Mouse (Mus musculus): ENCODE measurements around the gene Arhgef17. TPM values are rescaled to one million over a fixed set of nuclear protein-coding genes. Genes with fewer than 3 reads are reported as not detected.

The Arhgef17 gene
- polyA plus RNA-seq, 1 experiment: 30.3 TPM

GRCm38 (mm10) chr7:100893249-100894056 lies 38.5 kb downstream of the Arhgef17 start:
- DNase-seq (ENCODE audit: low read depth): peak; percentile 66
- TF ChIP-seq CTCF (IDR thresholded peaks at IDR 0.05; ENCODE audit: borderline replicate concordance, extremely low read depth, insufficient read depth, insufficient read length): no peak
- no peak for TF ChIP-seq POLR2A (IDR thresholded peaks at IDR 0.05; ENCODE audit: borderline replicate concordance, extremely low read depth, insufficient read depth, insufficient read length, poor library complexity, severe bottlenecking)

GRCm38 (mm10) chr7:100886535-100886934 lies 45.4 kb downstream of the Arhgef17 start:
- TF ChIP-seq POLR2A (IDR thresholded peaks at IDR 0.05; ENCODE audit: borderline replicate concordance, extremely low read depth, insufficient read depth, insufficient read length, poor library complexity, severe bottlenecking) (no peak), CTCF (IDR thresholded peaks at IDR 0.05; ENCODE audit: borderline replicate concordance, extremely low read depth, insufficient read depth, insufficient read length) (peak; percentile 88)

GRCm38 (mm10) chr7:100884460-100884859 lies 47.4 kb downstream of the Arhgef17 start:
- no peak for TF ChIP-seq CTCF (IDR thresholded peaks at IDR 0.05; ENCODE audit: borderline replicate concordance, extremely low read depth, insufficient read depth, insufficient read length)
- no peak for TF ChIP-seq POLR2A (IDR thresholded peaks at IDR 0.05; ENCODE audit: borderline replicate concordance, extremely low read depth, insufficient read depth, insufficient read length, poor library complexity, severe bottlenecking)
- no peak for DNase-seq (ENCODE audit: low read depth)

More at GRCm38 (mm10) chr7:100886535-100886934, 45.4 kb downstream of the Arhgef17 start:
- DNase-seq (ENCODE audit: low read depth): peak; percentile 72

- TF ChIP-seq CTCF (IDR thresholded peaks at IDR 0.05; ENCODE audit: borderline replicate concordance, extremely low read depth, insufficient read depth, insufficient read length): no peak
- no peak for TF ChIP-seq POLR2A (IDR thresholded peaks at IDR 0.05; ENCODE audit: borderline replicate concordance, extremely low read depth, insufficient read depth, insufficient read length, poor library complexity, severe bottlenecking)
- no peak for DNase-seq (ENCODE audit: low read depth)
Measured at GRCm38 (mm10) chr7:100881950-100882349, 50.0 kb downstream of the Arhgef17 start.

- TF ChIP-seq POLR2A (IDR thresholded peaks at IDR 0.05; ENCODE audit: borderline replicate concordance, extremely low read depth, insufficient read depth, insufficient read length, poor library complexity, severe bottlenecking) (no peak), CTCF (IDR thresholded peaks at IDR 0.05; ENCODE audit: borderline replicate concordance, extremely low read depth, insufficient read depth, insufficient read length) (no peak)
- no peak for DNase-seq (ENCODE audit: low read depth)
Measured at GRCm38 (mm10) chr7:100881531-100881930, 50.4 kb downstream of the Arhgef17 start.

- DNase-seq (ENCODE audit: low read depth): peak; percentile 55
Measured at GRCm38 (mm10) chr7:100879595-100879994, 52.3 kb downstream of the Arhgef17 start.

GRCm38 (mm10) chr7:100876771-100877170 lies 55.1 kb downstream of the Arhgef17 start:
- TF ChIP-seq POLR2A (IDR thresholded peaks at IDR 0.05; ENCODE audit: borderline replicate concordance, extremely low read depth, insufficient read depth, insufficient read length, poor library complexity, severe bottlenecking): no peak
- TF ChIP-seq CTCF (IDR thresholded peaks at IDR 0.05; ENCODE audit: borderline replicate concordance, extremely low read depth, insufficient read depth, insufficient read length): no peak
- DNase-seq (ENCODE audit: low read depth): no peak

More at GRCm38 (mm10) chr7:100879595-100879994, 52.3 kb downstream of the Arhgef17 start:
- TF ChIP-seq POLR2A (IDR thresholded peaks at IDR 0.05; ENCODE audit: borderline replicate concordance, extremely low read depth, insufficient read depth, insufficient read length, poor library complexity, severe bottlenecking) (no peak), CTCF (IDR thresholded peaks at IDR 0.05; ENCODE audit: borderline replicate concordance, extremely low read depth, insufficient read depth, insufficient read length) (peak; percentile 57)

GRCm38 (mm10) chr7:100876293-100876692 lies 55.6 kb downstream of the Arhgef17 start:
- no peak for DNase-seq (ENCODE audit: low read depth)
- TF ChIP-seq CTCF (IDR thresholded peaks at IDR 0.05; ENCODE audit: borderline replicate concordance, extremely low read depth, insufficient read depth, insufficient read length): no peak
- TF ChIP-seq POLR2A (IDR thresholded peaks at IDR 0.05; ENCODE audit: borderline replicate concordance, extremely low read depth, insufficient read depth, insufficient read length, poor library complexity, severe bottlenecking): no peak

GRCm38 (mm10) chr7:100875822-100876221 lies 56.1 kb downstream of the Arhgef17 start:
- DNase-seq (ENCODE audit: low read depth): no peak
- TF ChIP-seq CTCF (IDR thresholded peaks at IDR 0.05; ENCODE audit: borderline replicate concordance, extremely low read depth, insufficient read depth, insufficient read length) (no peak), POLR2A (IDR thresholded peaks at IDR 0.05; ENCODE audit: borderline replicate concordance, extremely low read depth, insufficient read depth, insufficient read length, poor library complexity, severe bottlenecking) (no peak)

GRCm38 (mm10) chr7:100873197-100873596 lies 58.7 kb downstream of the Arhgef17 start:
- TF ChIP-seq POLR2A (IDR thresholded peaks at IDR 0.05; ENCODE audit: borderline replicate concordance, extremely low read depth, insufficient read depth, insufficient read length, poor library complexity, severe bottlenecking) (no peak), CTCF (IDR thresholded peaks at IDR 0.05; ENCODE audit: borderline replicate concordance, extremely low read depth, insufficient read depth, insufficient read length) (no peak)
- no peak for DNase-seq (ENCODE audit: low read depth)

GRCm38 (mm10) chr7:100871892-100872291 lies 60.0 kb downstream of the Arhgef17 start:
- no peak for TF ChIP-seq CTCF (IDR thresholded peaks at IDR 0.05; ENCODE audit: borderline replicate concordance, extremely low read depth, insufficient read depth, insufficient read length)
- no peak for TF ChIP-seq POLR2A (IDR thresholded peaks at IDR 0.05; ENCODE audit: borderline replicate concordance, extremely low read depth, insufficient read depth, insufficient read length, poor library complexity, severe bottlenecking)
- no peak for DNase-seq (ENCODE audit: low read depth)

- DNase-seq (ENCODE audit: low read depth): no peak
- TF ChIP-seq POLR2A (IDR thresholded peaks at IDR 0.05; ENCODE audit: borderline replicate concordance, extremely low read depth, insufficient read depth, insufficient read length, poor library complexity, severe bottlenecking): no peak
- no peak for TF ChIP-seq CTCF (IDR thresholded peaks at IDR 0.05; ENCODE audit: borderline replicate concordance, extremely low read depth, insufficient read depth, insufficient read length)
Measured at GRCm38 (mm10) chr7:100871355-100871754, 60.6 kb downstream of the Arhgef17 start.

Measured in brain, embryonic 14.5 days (tissue).